Mouse (Mus musculus) kidney, embryonic 15.5 days (tissue): ENCODE measurements around the gene Hs6st2. TPM values are rescaled to one million over a fixed set of nuclear protein-coding genes. Genes with fewer than 3 reads are reported as not detected.

Experiments
- ATAC-seq: fragments of 200-750 bp; cut with Nextera tagmentation; replicated peaks from 2 replicates; pipeline ENCODE4 v1.8.0; 2017; ENCODE audit warnings: moderate TSS enrichment; ENCODE audit not compliant: low FRiP score
- H3K27ac ChIP-seq: fragments of 300-500 bp; sonication (generic); 2 replicates; pipeline ENCODE4 v1.5.1; 2015; ENCODE audit warnings: mild to moderate bottlenecking, inconsistent platforms
- H3K27me3 ChIP-seq: fragments of 300-500 bp; sonication (generic); 2 replicates; pipeline ENCODE4 v1.6.1; 2015; ENCODE audit warnings: inconsistent platforms
- H3K36me3 ChIP-seq: fragments of 300-500 bp; sonication (generic); 2 replicates; pipeline ENCODE4 v1.6.1; 2015; ENCODE audit warnings: inconsistent platforms
- H3K4me1 ChIP-seq: fragments of 300-500 bp; sonication (generic); 2 replicates; pipeline ENCODE4 v1.6.1; 2015; ENCODE audit warnings: inconsistent platforms
- H3K4me2 ChIP-seq: fragments of 300-500 bp; sonication (generic); 2 replicates; pipeline ENCODE4 v1.6.1; 2015; ENCODE audit warnings: moderate library complexity, mild to moderate bottlenecking, inconsistent platforms
- H3K4me3 ChIP-seq: fragments of 300-500 bp; sonication (generic); replicated peaks from 2 replicates; pipeline ENCODE4 v1.5.1; 2015; ENCODE audit warnings: mild to moderate bottlenecking, inconsistent platforms
- H3K9ac ChIP-seq: fragments of 300-500 bp; sonication (generic); 2 replicates; pipeline ENCODE4 v1.6.1; 2015; ENCODE audit warnings: mild to moderate bottlenecking, inconsistent platforms
- H3K9me3 ChIP-seq: fragments of 300-500 bp; sonication (generic); replicated peaks from 2 replicates; pipeline ENCODE4 v1.6.1; 2016; ENCODE audit warnings: inconsistent platforms
- WGBS: fragments of 180-500 bp; shearing (Covaris S2); methylation state at CpG from one replicate; pipeline ENCODE4 v1.1.7; 2015; ENCODE audit warnings: mixed read lengths; 5-methylcytosine and 5-hydroxymethylcytosine counted together
- polyA plus RNA-seq: library from polyadenylated mRNA; unstranded; fragments of >200 nt; fragmentation: Nextera tagmentation; extraction: Ambion mirVana; gene quantifications from 2 replicates; pipeline ENCODE4 v1.2.1, GENCODE M21; 2015

Gene Hs6st2
- polyA plus RNA-seq, 1 experiment from 2014 or later, result 20.8 TPM

DNA sequence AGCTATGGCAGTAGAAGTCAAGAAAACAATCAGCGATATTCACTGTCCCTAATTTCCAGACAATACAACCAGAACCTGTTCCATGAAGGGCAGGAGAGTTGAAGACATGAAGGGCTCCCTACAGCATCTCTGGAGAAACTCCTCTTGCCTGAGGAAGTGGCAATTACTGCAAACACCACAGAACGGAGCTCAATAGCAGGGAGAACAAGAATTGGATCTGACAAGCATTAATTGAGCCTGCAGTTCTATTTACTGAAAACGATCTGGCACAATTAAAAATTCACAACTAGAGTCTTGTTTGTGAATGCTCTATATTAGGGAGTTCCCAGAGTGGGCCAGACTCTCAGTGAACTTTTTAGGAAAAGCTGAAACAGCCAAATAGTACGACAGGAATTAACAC is 238.3 kb downstream of the Hs6st2 start:
- WGBS, result 72% methylated on average over 4 of the region's 4 CpGs
- H3K27ac ChIP-seq, result no peak overlapping the region
- no peaks in the 10 kb centered on the region for H3K9me3 ChIP-seq
- H3K4me1 ChIP-seq, result no peaks in the 10 kb centered on the region
- no peak for ATAC-seq
- H3K9ac ChIP-seq, result no peak overlapping the region
- H3K36me3 ChIP-seq, result no peaks in the 10 kb centered on the region
- H3K4me3 ChIP-seq, result no peak overlapping the region
- no peaks in the 10 kb centered on the region for H3K27me3 ChIP-seq
- H3K4me2 ChIP-seq, result no peak overlapping the region

DNA sequence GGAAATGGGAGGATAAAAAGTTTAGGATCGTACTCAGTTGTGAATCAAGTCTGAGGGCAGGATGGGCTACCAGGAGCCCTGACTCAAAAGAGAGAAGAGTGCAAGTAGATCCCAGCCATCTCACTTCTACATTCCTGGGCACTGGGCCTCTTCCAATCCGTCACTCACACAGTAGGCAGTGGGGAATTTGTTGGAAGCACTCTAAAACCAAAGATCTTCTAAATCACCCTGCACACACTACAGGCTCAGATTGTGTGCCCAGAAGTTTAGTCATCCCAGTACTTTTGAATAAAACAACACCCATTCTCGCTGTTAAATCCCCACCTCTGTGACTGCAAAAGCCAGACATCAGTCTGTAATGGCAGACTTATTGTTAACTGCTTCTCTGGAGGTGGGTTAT is 249.9 kb downstream of the Hs6st2 start:
- no peak overlapping the region for H3K4me2 ChIP-seq
- H3K27ac ChIP-seq, result no peak overlapping the region
- H3K9me3 ChIP-seq, result no peaks in the 10 kb centered on the region
- H3K36me3 ChIP-seq, result no peaks in the 10 kb centered on the region
- H3K4me1 ChIP-seq, result no peaks in the 10 kb centered on the region
- H3K9ac ChIP-seq, result no peak overlapping the region
- WGBS, result 51% methylated on average over 3 of the region's 3 CpGs
- H3K27me3 ChIP-seq, result peaks cover 8% of the 10 kb centered on the region; the same call in 1 of the 2 replicates
- no peak overlapping the region for H3K4me3 ChIP-seq
- no peak for ATAC-seq

DNA sequence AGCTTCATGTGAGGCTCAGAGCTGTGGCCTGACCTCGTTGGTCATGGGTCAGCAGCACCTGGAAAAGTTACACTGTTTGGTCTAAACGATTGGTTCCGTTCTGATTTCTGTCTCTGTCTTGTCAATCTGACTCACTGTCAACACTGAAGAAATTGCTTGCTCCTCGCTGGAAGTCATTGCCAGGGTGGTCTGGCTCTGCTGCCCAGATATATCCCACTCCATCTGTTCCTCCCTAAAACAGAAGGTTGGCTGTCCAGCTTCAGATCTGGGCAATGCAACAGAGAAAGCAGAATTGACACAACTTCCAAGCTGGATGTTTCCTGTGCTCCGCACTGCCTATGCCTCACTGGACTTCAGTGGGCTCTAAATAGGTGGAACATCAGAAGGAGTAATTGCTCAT is 256.6 kb downstream of the Hs6st2 start:
- peaks cover 11% of the 10 kb centered on the region for H3K27me3 ChIP-seq
- H3K9ac ChIP-seq, result no peak overlapping the region
- no peaks in the 10 kb centered on the region for H3K36me3 ChIP-seq
- H3K4me2 ChIP-seq, result no peak overlapping the region
- no peak for ATAC-seq
- no peaks in the 10 kb centered on the region for H3K4me1 ChIP-seq
- no peak overlapping the region for H3K27ac ChIP-seq
- WGBS, result 68% methylated on average over 5 of the region's 5 CpGs
- no peak overlapping the region for H3K4me3 ChIP-seq
- no peaks in the 10 kb centered on the region for H3K9me3 ChIP-seq

DNA sequence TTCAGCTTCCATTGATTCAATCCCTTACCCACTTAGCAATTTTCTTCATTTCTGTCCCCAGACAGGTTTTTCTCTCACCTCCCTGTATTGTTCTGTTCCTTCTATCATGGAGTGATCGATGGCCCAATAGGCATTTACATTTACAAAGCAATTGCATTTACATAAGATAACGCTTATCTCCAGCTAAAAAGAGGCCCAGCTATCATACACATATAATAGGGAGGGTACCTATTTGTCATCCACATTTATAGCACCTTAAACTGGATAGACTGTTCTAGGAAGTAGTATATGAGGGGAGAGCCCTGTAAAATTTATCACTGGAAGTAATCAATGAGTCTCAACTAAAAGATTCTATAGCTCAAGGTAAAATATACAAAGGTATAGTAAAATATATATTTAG is 271.4 kb downstream of the Hs6st2 start:
- no peaks in the 10 kb centered on the region for H3K9me3 ChIP-seq
- peaks cover 28% of the 10 kb centered on the region; the same call in 1 of the 2 replicates for H3K27me3 ChIP-seq
- H3K9ac ChIP-seq, result no peak overlapping the region
- no peaks in the 10 kb centered on the region for H3K36me3 ChIP-seq
- no peak overlapping the region for H3K4me2 ChIP-seq
- ATAC-seq, result no peak
- no peak overlapping the region for H3K27ac ChIP-seq
- no peaks in the 10 kb centered on the region for H3K4me1 ChIP-seq
- H3K4me3 ChIP-seq, result no peak overlapping the region
- 71% methylated on average over 2 of the region's 2 CpGs for WGBS

DNA sequence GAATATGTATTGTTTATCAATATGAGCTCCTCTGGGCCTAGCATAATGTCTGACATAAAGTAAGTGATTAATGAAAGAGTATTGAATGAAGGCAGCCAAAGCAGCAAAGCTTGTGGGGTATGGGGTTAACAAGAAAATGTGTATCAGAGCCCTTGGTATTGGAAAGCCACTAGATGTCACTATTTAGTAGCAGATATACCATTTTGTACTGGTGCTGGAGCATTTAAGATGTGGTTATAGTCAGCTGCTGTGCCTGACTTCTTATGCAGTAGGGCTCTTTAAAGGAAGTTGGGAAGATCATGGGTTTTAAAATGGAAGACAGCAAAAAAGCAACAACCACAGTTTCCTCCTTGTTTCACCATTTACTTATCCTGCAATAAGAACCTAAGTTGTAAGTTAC is 284.2 kb downstream of the Hs6st2 start:
- H3K9me3 ChIP-seq, result no peaks in the 10 kb centered on the region
- H3K36me3 ChIP-seq, result no peaks in the 10 kb centered on the region
- peaks cover 17% of the 10 kb centered on the region for H3K27me3 ChIP-seq
- no peak overlapping the region for H3K4me3 ChIP-seq
- H3K4me2 ChIP-seq, result no peak overlapping the region
- no peak for ATAC-seq
- H3K9ac ChIP-seq, result no peak overlapping the region
- no peak overlapping the region for H3K27ac ChIP-seq
- no peaks in the 10 kb centered on the region for H3K4me1 ChIP-seq

DNA sequence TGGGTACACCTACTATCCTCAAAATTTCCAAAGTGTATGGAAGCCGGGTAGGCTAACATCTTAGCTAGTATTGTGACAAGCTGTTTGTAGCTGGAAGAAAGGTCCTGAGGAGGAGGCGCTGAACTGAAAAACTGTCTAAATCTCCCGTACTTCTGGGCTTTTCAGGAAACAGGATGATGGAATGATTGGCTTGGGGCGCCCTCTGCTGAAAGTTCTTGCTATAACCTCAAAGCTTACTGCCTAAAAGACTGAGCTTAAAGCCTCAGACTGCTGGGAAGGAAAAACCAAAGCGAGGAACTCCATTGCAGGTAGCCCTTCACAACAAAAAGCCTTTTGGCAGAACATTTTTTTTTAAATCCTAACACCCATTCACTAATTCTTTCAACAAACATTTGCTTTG is 307.0 kb downstream of the Hs6st2 start:
- WGBS, result 15% methylated on average over 5 of the region's 5 CpGs
- no peak overlapping the region for H3K4me3 ChIP-seq

DNA sequence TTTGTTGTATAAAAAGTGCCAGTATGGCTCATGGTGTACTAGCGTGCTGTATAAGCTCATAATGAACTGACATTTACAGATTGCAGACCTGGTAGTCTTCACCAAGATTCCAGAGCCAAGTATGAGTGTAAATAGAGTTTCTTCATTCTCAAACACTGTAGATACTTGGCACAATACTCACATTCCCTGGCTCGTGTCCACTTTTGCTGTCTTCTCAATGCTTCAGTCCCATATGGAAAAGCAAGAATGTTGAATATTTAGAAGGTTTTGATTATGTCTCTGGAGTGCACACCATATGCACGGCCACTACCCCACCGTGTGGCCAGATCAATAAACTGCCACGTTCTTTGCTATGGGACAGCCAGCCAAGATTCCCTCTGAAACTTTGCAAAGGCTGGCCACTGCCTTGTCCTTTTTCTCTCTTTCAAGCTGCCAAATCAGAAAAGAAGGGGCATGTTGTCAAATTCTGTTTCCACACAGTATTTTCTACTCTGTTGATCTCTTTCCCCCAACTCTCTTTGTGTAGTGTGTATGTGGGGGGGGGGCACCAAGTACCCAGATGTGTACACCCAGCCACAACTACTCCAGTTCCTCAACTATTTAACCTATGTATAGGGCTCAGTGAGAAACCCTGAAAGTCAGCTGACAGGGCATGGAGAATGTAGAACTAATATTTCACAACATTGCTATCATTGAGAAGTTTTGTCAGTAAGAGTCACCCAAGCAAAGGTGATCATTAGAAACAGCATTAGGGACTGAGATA is 309.0 kb downstream of the Hs6st2 start:
- H3K27ac ChIP-seq, result no peak overlapping the region
- peaks cover 26% of the 10 kb centered on the region for H3K27me3 ChIP-seq
- WGBS, result 45% methylated on average over 5 of the region's 5 CpGs
- no peaks in the 10 kb centered on the region for H3K9me3 ChIP-seq
- no peak overlapping the region for H3K4me2 ChIP-seq
- H3K36me3 ChIP-seq, result no peaks in the 10 kb centered on the region
- H3K4me3 ChIP-seq, result no peak overlapping the region
- H3K4me1 ChIP-seq, result no peaks in the 10 kb centered on the region
- H3K9ac ChIP-seq, result no peak overlapping the region
- no peak for ATAC-seq

More for the DNA sequence above, 307.0 kb downstream of the Hs6st2 start:
- Histone ChIP-seq H3K4me1 (no peaks in the 10 kb centered on the region), H3K9ac (no peak overlapping the region), H3K9me3 (no peaks in the 10 kb centered on the region), H3K27me3 (peaks cover 21% of the 10 kb centered on the region), H3K4me2 (no peak overlapping the region), H3K36me3 (no peaks in the 10 kb centered on the region), H3K27ac (no peak overlapping the region)
- no peak for ATAC-seq

DNA sequence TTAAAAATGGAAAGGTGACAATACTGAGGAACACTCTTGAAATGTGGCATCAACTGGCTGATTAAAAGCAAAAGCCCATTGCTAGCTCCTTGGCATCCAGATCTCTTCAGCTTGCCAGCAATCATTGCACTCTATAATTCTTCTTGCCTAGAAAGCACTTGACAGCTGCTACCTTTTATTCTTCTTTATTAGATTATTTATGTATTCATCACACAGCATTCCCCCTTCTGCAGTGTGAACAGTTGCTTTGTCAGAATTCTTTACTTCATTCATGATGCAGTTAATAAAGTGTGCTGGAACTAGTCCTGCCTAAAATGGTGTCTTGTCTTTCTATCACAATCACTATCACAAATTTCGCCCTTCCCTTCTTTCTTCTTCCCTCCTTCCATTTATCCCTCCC is 332.0 kb downstream of the Hs6st2 start:
- ATAC-seq, result no peak
- Histone ChIP-seq H3K4me3 (no peak overlapping the region), H3K36me3 (no peaks in the 10 kb centered on the region), H3K4me2 (no peak overlapping the region), H3K9me3 (no peaks in the 10 kb centered on the region), H3K9ac (no peak overlapping the region), H3K4me1 (no peaks in the 10 kb centered on the region), H3K27me3 (peaks cover 2% of the 10 kb centered on the region; the same call in 1 of the 2 replicates), H3K27ac (no peak overlapping the region)
- 89% methylated on average over 1 of the region's 1 CpGs for WGBS

DNA sequence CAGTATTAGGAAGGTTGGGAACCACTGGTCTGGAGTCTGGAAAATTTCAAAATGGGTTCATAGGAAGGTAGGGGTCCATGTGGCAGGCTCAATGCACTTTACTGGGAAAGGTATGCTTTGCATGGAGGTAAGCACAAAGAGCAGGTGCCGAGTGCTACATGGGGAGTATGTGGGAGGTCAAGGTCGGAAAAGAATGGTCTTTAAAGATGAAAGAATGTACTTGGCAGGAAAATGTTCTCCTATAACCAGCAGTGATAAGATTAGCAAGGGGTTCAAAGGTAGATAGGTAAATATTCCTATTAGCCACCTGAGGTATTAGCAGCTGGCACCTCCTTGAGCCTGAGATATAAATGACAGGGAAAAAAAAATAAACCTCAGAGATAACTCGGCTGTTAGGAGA is 338.1 kb downstream of the Hs6st2 start:
- 61% methylated on average over 3 of the region's 3 CpGs for WGBS
- Histone ChIP-seq H3K27ac (no peak overlapping the region), H3K36me3 (no peaks in the 10 kb centered on the region), H3K9ac (no peak overlapping the region), H3K4me3 (no peak overlapping the region), H3K9me3 (no peaks in the 10 kb centered on the region), H3K4me2 (no peak overlapping the region), H3K27me3 (peaks cover 13% of the 10 kb centered on the region), H3K4me1 (no peaks in the 10 kb centered on the region)
- ATAC-seq, result no peak

Other genes starting within 250 kb of the Hs6st2 start
- gene Usp26, start 119.4 kb upstream of the Hs6st2 start, polyA plus RNA-seq, result not detected in 2 replicates